Mouse (Mus musculus) limb, embryonic 12.5 days (tissue): ENCODE data around the gene Icam5. TPM values are rescaled to one million over a fixed set of nuclear protein-coding genes. Genes with fewer than 3 reads are reported as not detected.
"Not testable (repeated sequence)": the region's sequence is repeated elsewhere in the genome, so short reads cannot be mapped to it uniquely, and the experiment has no call there.

Source experiments
- ATAC-seq: fragments of 200-750 bp; cut with Nextera tagmentation; 2 replicates; pipeline ENCODE4 v1.8.0; 2017; ENCODE audit warnings: low read depth, moderate TSS enrichment; ENCODE audit not compliant: insufficient number of reproducible peaks, insufficient read depth, low FRiP score, low TSS enrichment
- H3K27ac ChIP-seq: fragments of 300-500 bp; sonication (generic); 2 replicates; pipeline ENCODE4 v1.5.1; 2016; ENCODE audit warnings: mild to moderate bottlenecking, moderate library complexity
- H3K27me3 ChIP-seq: fragments of 300-500 bp; sonication (generic); 2 replicates; pipeline ENCODE4 v1.6.1; 2016; ENCODE audit warnings: mild to moderate bottlenecking, moderate library complexity
- H3K36me3 ChIP-seq: fragments of 300-500 bp; sonication (generic); 2 replicates; pipeline ENCODE4 v1.6.1; 2016; ENCODE audit warnings: mild to moderate bottlenecking, moderate library complexity
- H3K4me1 ChIP-seq: fragments of 300-500 bp; sonication (generic); replicated peaks from 2 replicates; pipeline ENCODE4 v1.6.1; 2016
- H3K4me2 ChIP-seq: fragments of 300-500 bp; sonication (generic); 2 replicates; pipeline ENCODE4 v1.6.1; 2016; ENCODE audit warnings: mild to moderate bottlenecking, moderate library complexity
- H3K4me3 ChIP-seq: fragments of 300-500 bp; sonication (generic); replicated peaks from 2 replicates; pipeline ENCODE4 v1.5.1; 2016; ENCODE audit warnings: mild to moderate bottlenecking
- H3K9ac ChIP-seq: fragments of 300-500 bp; sonication (generic); replicated peaks from 2 replicates; pipeline ENCODE4 v1.6.1; 2016; ENCODE audit warnings: mild to moderate bottlenecking, moderate library complexity
- H3K9me3 ChIP-seq: fragments of 300-500 bp; sonication (generic); 2 replicates; pipeline ENCODE4 v1.6.1; 2016; ENCODE audit warnings: mild to moderate bottlenecking, moderate library complexity
- WGBS: fragments of 180-500 bp; shearing (Covaris S2); methylation state at CpG from one replicate; pipeline ENCODE4 v1.1.7; 2016; 5-methylcytosine and 5-hydroxymethylcytosine counted together
- polyA plus RNA-seq: library from polyadenylated mRNA; unstranded; fragments of >200 nt; fragmentation: Nextera tagmentation; extraction: Ambion mirVana; gene quantifications from 2 replicates; pipeline ENCODE4 v1.2.1, GENCODE M21; 2016

Icam5 gene
- polyA plus RNA-seq: 0.22 TPM in 1 of 2 replicates, not detected in the other

- Histone ChIP-seq H3K27me3 (peaks cover 92% of the 10 kb centered on the region), H3K9me3 (no peaks in the 10 kb centered on the region), H3K4me3 (peak within 1 kb of the TSS; percentile 51), H3K36me3 (no peaks in the 10 kb centered on the region), H3K4me2 (peak within 1 kb of the TSS; percentile 92), H3K4me1 (peaks cover 57% of the 10 kb centered on the region), H3K9ac (peak within 1 kb of the TSS; percentile 40; the same call in 1 of the 2 replicates), H3K27ac (no peak within 1 kb of the TSS)
- no peak for ATAC-seq
- WGBS: 1% methylated on average over 35 of the region's 35 CpGs
Measured at GRCm38 (mm10) chr9:21031896-21032351, at the start of gene Icam5. TSS of gene Icam5 (plus strand) at chr9:21032073.

GRCm38 (mm10) chr9:20982171-20982570 lies 49.7 kb upstream of the Icam5 start:
- no peak for ATAC-seq
- WGBS: 88% methylated on average over 3 of the region's 3 CpGs
- H3K9me3 ChIP-seq: no peaks in the 10 kb centered on the region
- no peak overlapping the region for H3K27ac ChIP-seq
- no peaks in the 10 kb centered on the region for H3K27me3 ChIP-seq
- no peak overlapping the region for H3K4me2 ChIP-seq
- no peaks in the 10 kb centered on the region for H3K36me3 ChIP-seq
- no peak overlapping the region for H3K9ac ChIP-seq
- H3K4me3 ChIP-seq: no peak overlapping the region
- peaks cover 12% of the 10 kb centered on the region for H3K4me1 ChIP-seq

- WGBS: 68% methylated on average over 5 of the region's 5 CpGs
- Histone ChIP-seq H3K9me3 (no peaks in the 10 kb centered on the region), H3K36me3 (no peaks in the 10 kb centered on the region), H3K4me1 (peaks cover 15% of the 10 kb centered on the region), H3K4me3 (no peak overlapping the region), H3K27me3 (no peaks in the 10 kb centered on the region), H3K4me2 (no peak overlapping the region), H3K9ac (no peak overlapping the region), H3K27ac (no peak overlapping the region)
- ATAC-seq: no peak
Measured at GRCm38 (mm10) chr9:20983169-20983568, 48.7 kb upstream of the Icam5 start.

DNA sequence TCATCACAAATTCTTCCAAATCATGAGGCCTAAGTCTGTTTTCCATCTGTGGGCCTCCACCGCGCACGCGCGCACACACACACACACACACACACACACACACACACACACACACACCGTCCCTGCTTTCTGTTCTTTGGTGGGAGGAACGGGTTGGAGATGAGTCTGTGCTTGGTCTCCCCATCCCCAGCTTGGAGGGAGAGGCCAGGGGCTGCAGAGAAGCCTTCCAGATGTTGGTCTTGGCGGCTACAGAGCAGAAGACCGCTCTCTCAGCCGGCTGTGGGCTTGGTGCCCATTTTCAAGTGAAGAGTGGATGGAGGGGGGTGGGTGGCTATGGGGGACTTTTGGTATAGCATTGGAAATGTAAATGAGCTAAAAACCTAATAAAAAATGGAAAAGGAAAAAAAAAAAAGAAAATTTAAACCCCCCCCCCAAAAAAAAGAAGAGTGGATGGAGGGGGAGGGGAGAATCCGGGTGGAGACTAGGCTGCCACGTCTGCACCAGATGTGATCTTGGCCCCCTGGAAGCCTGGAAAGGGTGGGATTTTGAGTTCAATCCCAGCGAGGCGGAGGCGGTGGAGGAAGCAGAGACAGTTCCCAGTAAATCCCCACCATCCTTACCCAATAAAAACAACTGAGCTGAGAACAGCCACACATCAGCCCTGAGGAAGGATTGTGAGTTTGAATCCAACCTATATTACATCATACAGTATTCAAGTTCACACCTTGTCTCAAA lies 44.8 kb upstream of the Icam5 start:
- Histone ChIP-seq H3K36me3 (no peaks in the 10 kb centered on the region), H3K4me2 (no peak overlapping the region), H3K9me3 (no peaks in the 10 kb centered on the region), H3K27me3 (no peaks in the 10 kb centered on the region), H3K4me1 (peaks cover 21% of the 10 kb centered on the region), H3K9ac (no peak overlapping the region), H3K4me3 (no peak overlapping the region), H3K27ac (no peak overlapping the region)
- no peak for ATAC-seq
- WGBS: 60% methylated on average over 15 of the region's 15 CpGs

DNA sequence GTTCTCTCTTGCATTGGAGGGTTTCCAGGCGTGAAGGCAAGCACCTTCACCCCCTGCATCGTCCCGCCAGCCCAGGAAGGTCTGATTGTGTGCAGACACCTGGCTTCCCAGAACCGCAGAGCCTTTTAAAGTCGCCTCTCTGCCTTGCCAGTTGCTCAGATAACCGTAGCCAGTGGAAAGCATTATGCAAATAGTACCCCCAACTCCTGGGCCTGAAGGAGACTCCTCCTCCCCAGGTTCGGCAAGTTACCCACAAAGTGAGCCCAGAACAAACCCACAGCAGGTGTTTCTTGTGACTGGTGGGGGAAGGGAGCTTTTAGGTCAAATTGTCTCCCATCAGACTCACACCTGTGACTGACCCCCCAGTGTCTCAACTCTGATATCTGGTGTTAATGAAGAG lies 43.9 kb upstream of the Icam5 start:
- ATAC-seq: no peak
- no peaks in the 10 kb centered on the region for H3K36me3 ChIP-seq
- 0 out of 2 replicates have a peak overlapping the region, but pooled peaks have one; percentile 12 for H3K27ac ChIP-seq

DNA sequence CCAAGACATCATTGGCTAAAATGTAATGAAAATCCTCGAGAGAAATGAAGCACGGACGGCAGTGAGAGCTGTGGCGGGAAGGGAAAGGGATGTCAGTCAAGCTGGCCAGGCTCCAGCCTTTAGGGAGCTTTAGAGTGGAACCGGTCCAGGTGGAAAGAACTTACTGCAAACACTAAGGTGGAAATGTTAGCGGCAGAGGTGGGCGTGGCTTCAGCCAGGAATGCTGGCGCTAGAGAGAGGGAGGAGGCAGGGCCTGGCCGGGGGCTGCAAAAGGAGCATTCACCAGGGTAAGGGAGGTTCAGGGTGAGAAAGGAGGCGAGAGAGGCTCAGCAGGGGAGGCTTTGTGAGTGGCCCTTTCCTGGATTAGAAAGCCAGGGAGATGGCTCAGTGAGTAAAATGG lies 41.0 kb upstream of the Icam5 start:
- no peak overlapping the region; the same call in 1 of the 2 replicates for H3K4me3 ChIP-seq
- no peaks in the 10 kb centered on the region for H3K9me3 ChIP-seq
- H3K9ac ChIP-seq: 0 out of 2 replicates have a peak overlapping the region, but pooled peaks have one; percentile 23
- H3K4me2 ChIP-seq: peak overlapping the region; percentile 39
- no peaks in the 10 kb centered on the region for H3K36me3 ChIP-seq
- peaks cover 14% of the 10 kb centered on the region for H3K4me1 ChIP-seq
- H3K27ac ChIP-seq: peak overlapping the region; percentile 74
- no peaks in the 10 kb centered on the region for H3K27me3 ChIP-seq
- WGBS: 5% methylated on average over 10 of the region's 10 CpGs
- ATAC-seq: peak; percentile 41

More for the DNA sequence above, 43.9 kb upstream of the Icam5 start:
- peaks cover 19% of the 10 kb centered on the region for H3K4me1 ChIP-seq
- no peaks in the 10 kb centered on the region for H3K9me3 ChIP-seq
- 16% methylated on average over 7 of the region's 7 CpGs for WGBS
- H3K4me2 ChIP-seq: no peak overlapping the region
- H3K4me3 ChIP-seq: no peak overlapping the region
- H3K27me3 ChIP-seq: no peaks in the 10 kb centered on the region
- H3K9ac ChIP-seq: no peak overlapping the region

DNA sequence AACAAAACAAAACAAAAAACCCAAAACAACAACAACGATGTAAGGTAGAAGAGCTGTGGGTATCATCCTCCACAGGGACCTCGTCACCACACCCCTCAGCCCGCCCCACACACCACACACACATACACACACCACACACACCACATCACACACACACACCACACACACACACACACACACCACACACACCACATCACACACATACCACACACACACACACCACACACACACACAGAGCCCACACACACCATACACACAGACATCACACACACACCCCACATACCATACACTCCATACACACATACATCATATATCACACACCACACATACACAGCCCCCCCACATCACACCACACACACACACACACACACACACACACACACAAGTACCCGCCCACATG lies 40.3 kb upstream of the Icam5 start:
- Histone ChIP-seq H3K9ac (no peak overlapping the region), H3K27me3 (no peaks in the 10 kb centered on the region), H3K4me2 (no peak overlapping the region), H3K9me3 (no peaks in the 10 kb centered on the region), H3K36me3 (no peaks in the 10 kb centered on the region), H3K4me1 (peaks cover 14% of the 10 kb centered on the region), H3K27ac (no peak overlapping the region), H3K4me3 (no peak overlapping the region)
- 100% methylated on average over 4 of the region's 4 CpGs for WGBS
- ATAC-seq: no peak

DNA sequence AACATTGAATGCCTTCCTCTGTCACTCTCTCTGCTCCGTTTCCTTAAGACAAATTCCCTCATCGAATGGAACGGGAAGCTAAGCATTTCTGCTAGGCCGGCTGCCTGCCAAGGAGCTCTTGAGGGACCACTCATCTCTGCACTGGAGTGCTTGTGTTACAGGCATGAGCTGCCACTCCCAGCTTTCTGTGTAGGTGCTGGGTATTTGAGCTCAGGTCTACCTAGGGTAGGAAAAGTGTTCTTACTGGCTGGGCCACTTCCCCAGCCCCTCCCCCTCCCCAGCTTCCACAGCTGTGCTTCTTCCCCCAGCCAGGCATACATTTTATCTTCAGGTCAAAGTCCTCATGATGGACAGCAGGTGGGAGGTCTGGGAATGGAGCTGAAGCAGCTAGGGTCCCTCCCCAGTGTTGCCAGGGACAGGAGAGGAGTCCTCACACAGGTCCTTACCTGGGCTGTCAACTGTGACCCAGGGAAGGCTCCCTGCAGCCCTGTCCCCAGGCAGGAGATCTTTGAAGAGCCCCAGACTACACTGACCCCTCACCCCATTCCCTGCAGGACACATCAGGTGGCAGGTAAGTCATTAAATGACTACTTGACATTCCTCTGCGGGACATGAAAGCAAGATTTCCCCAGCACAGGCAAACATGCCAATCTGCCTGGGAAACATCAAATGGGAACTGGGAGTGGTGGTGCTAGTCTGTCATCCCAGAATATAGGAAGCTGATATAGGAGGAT lies 38.5 kb upstream of the Icam5 start:
- Histone ChIP-seq H3K4me2 (no peak overlapping the region), H3K4me1 (peaks cover 6% of the 10 kb centered on the region), H3K36me3 (no peaks in the 10 kb centered on the region), H3K27me3 (no peaks in the 10 kb centered on the region), H3K9me3 (no peaks in the 10 kb centered on the region), H3K9ac (no peak overlapping the region), H3K27ac (no peak overlapping the region), H3K4me3 (no peak overlapping the region)
- no peak for ATAC-seq
- WGBS: 58% methylated on average over 5 of the region's 5 CpGs

DNA sequence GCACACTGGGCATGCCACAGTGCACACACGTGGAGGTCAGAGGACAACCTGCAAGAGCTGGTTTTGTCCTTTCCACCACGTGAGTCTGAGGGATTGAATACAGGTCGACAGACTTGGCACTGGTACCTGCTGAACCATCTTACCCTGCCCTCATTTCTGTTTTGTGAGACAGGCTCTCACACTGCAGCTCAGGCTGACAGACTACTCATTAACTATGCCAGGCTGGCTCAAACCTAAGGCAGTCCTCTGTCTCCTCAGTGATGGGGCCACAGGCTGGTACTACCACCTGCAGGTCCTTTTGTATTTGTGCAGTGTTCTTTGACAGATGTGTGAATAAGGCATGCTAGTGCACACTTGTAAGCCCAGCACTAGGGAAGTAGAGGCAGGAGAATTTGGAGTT lies 36.8 kb upstream of the Icam5 start:
- ATAC-seq: no peak
- Histone ChIP-seq H3K4me1 (peaks cover 6% of the 10 kb centered on the region), H3K36me3 (no peaks in the 10 kb centered on the region), H3K27me3 (no peaks in the 10 kb centered on the region), H3K27ac (no peak overlapping the region), H3K4me3 (no peak overlapping the region), H3K9me3 (no peaks in the 10 kb centered on the region), H3K9ac (no peak overlapping the region), H3K4me2 (no peak overlapping the region)
- 77% methylated on average over 3 of the region's 3 CpGs for WGBS

- 93% methylated on average over 8 of the region's 8 CpGs for WGBS
- Histone ChIP-seq H3K9ac (no peak overlapping the region), H3K4me3 (no peak overlapping the region), H3K4me1 (no peaks in the 10 kb centered on the region), H3K36me3 (no peaks in the 10 kb centered on the region), H3K27me3 (no peaks in the 10 kb centered on the region), H3K4me2 (no peak overlapping the region), H3K27ac (no peak overlapping the region), H3K9me3 (no peaks in the 10 kb centered on the region)
- ATAC-seq: no peak
Measured at GRCm38 (mm10) chr9:20997065-20997464, 34.8 kb upstream of the Icam5 start.

DNA sequence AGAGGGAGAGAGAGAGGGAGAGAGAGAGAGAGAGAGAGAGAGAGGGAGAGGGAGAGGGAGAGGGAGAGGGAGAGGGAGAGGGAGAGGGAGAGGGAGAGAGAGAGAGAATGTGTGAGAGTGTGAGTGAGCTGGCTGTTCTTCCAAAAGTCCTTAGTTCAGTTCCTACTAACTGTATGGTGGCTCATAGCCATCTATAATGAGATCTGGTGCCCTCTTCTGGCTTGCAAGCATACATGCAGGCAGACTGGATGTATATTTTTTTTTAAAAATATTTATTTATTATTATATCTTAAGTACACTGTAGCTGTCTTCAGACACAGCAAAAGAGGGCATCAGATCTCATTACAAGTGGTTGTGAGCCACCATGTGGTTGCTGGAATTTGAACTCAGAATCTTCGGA lies 33.5 kb upstream of the Icam5 start:
- WGBS: 78% methylated on average over 1 of the region's 1 CpGs
- H3K27me3 ChIP-seq, H3K4me3 ChIP-seq, H3K27ac ChIP-seq, H3K36me3 ChIP-seq, H3K4me2 ChIP-seq, H3K9ac ChIP-seq, H3K4me1 ChIP-seq, ATAC-seq, H3K9me3 ChIP-seq: not testable (repeated sequence)
